Mouse (Mus musculus): ENCODE data around the gene Cfap36. TPM values are rescaled to one million over a fixed set of nuclear protein-coding genes. Genes with fewer than 3 reads are reported as not detected.

The Cfap36 gene
- total and polyA plus RNA-seq, 2 experiments: 2.7 to 18.4 TPM

- no peak overlapping the region for H3K9ac ChIP-seq (ENCODE audit: low read depth, low read length)
- no peaks in the 10 kb centered on the region for H3K79me2 ChIP-seq (ENCODE audit: control insufficient read depth, insufficient read depth, low read length)
- TF ChIP-seq POLR2A (IDR thresholded peaks at IDR 0.05; ENCODE audit: extremely low read depth, insufficient read depth, low read length) (no peak), CTCF (IDR thresholded peaks at IDR 0.05; ENCODE audit: low read depth, low read length) (no peak)
- H3K4me1 ChIP-seq (ENCODE audit: control insufficient read depth, insufficient read depth, low read length): no peaks in the 10 kb centered on the region
- peaks cover 67% of the 10 kb centered on the region for H3K36me3 ChIP-seq (ENCODE audit: control insufficient read depth, insufficient read depth, low read length)
- H3K27ac ChIP-seq (replicated peaks; ENCODE audit: insufficient read depth, low read depth, low read length): no peak overlapping the region
- DNase-seq (ENCODE audit: extremely low read depth, low read depth, low spot score): no peak
- no peak overlapping the region for H3K4me3 ChIP-seq (ENCODE audit: insufficient read depth, low read depth, low read length)
- no peaks in the 10 kb centered on the region for H3K27me3 ChIP-seq (ENCODE audit: control insufficient read depth, insufficient read depth, low read length)
Observed at GRCm38 (mm10) chr11:29219055-29219454, 28.2 kb downstream of the Cfap36 start.

GRCm38 (mm10) chr11:29216196-29216595, 31.0 kb downstream of the Cfap36 start:
- WGBS: 90% methylated on average over 2 of the region's 2 CpGs
- no peaks in the 10 kb centered on the region for H3K79me2 ChIP-seq (ENCODE audit: control insufficient read depth, insufficient read depth, low read length)
- H3K36me3 ChIP-seq (ENCODE audit: control insufficient read depth, insufficient read depth, low read length): peaks cover 59% of the 10 kb centered on the region

GRCm38 (mm10) chr11:29209774-29210173, 37.4 kb downstream of the Cfap36 start:
- Histone ChIP-seq H3K9ac (ENCODE audit: low read depth, low read length) (no peak overlapping the region), H3K27ac (replicated peaks; ENCODE audit: insufficient read depth, low read depth, low read length) (no peak overlapping the region), H3K4me3 (ENCODE audit: insufficient read depth, low read depth, low read length) (no peak overlapping the region), H3K79me2 (ENCODE audit: control insufficient read depth, insufficient read depth, low read length) (no peaks in the 10 kb centered on the region), H3K36me3 (ENCODE audit: control insufficient read depth, insufficient read depth, low read length) (peaks cover 40% of the 10 kb centered on the region), H3K4me1 (ENCODE audit: control insufficient read depth, insufficient read depth, low read length) (no peaks in the 10 kb centered on the region), H3K27me3 (ENCODE audit: control insufficient read depth, insufficient read depth, low read length) (no peaks in the 10 kb centered on the region)
- no peak for DNase-seq (ENCODE audit: extremely low read depth, low read depth, low spot score)
- WGBS: 89% methylated on average over 2 of the region's 2 CpGs
- TF ChIP-seq POLR2A (IDR thresholded peaks at IDR 0.05; ENCODE audit: extremely low read depth, insufficient read depth, low read length) (no peak), CTCF (IDR thresholded peaks at IDR 0.05; ENCODE audit: low read depth, low read length) (no peak)

More at GRCm38 (mm10) chr11:29216196-29216595, 31.0 kb downstream of the Cfap36 start:
- no peak overlapping the region for H3K9ac ChIP-seq (ENCODE audit: low read depth, low read length)
- H3K27me3 ChIP-seq (ENCODE audit: control insufficient read depth, insufficient read depth, low read length): no peaks in the 10 kb centered on the region
- H3K4me3 ChIP-seq (ENCODE audit: insufficient read depth, low read depth, low read length): no peak overlapping the region
- no peak for DNase-seq (ENCODE audit: extremely low read depth, low read depth, low spot score)
- H3K4me1 ChIP-seq (ENCODE audit: control insufficient read depth, insufficient read depth, low read length): no peaks in the 10 kb centered on the region
- H3K27ac ChIP-seq (replicated peaks; ENCODE audit: insufficient read depth, low read depth, low read length): no peak overlapping the region
- no peak for TF ChIP-seq CTCF (IDR thresholded peaks at IDR 0.05; ENCODE audit: low read depth, low read length)
- no peak for TF ChIP-seq POLR2A (IDR thresholded peaks at IDR 0.05; ENCODE audit: extremely low read depth, insufficient read depth, low read length)

- H3K36me3 ChIP-seq (ENCODE audit: control insufficient read depth, insufficient read depth, low read length): peaks cover 38% of the 10 kb centered on the region
- no peaks in the 10 kb centered on the region for H3K4me1 ChIP-seq (ENCODE audit: control insufficient read depth, insufficient read depth, low read length)
- H3K4me3 ChIP-seq (ENCODE audit: insufficient read depth, low read depth, low read length): no peak overlapping the region
- no peaks in the 10 kb centered on the region for H3K27me3 ChIP-seq (ENCODE audit: control insufficient read depth, insufficient read depth, low read length)
- WGBS: 83% methylated on average over 5 of the region's 5 CpGs
- DNase-seq (ENCODE audit: extremely low read depth, low read depth, low spot score): no peak
- H3K27ac ChIP-seq (replicated peaks; ENCODE audit: insufficient read depth, low read depth, low read length): no peak overlapping the region
- H3K79me2 ChIP-seq (ENCODE audit: control insufficient read depth, insufficient read depth, low read length): no peaks in the 10 kb centered on the region
- TF ChIP-seq POLR2A (IDR thresholded peaks at IDR 0.05; ENCODE audit: extremely low read depth, insufficient read depth, low read length) (no peak), CTCF (IDR thresholded peaks at IDR 0.05; ENCODE audit: low read depth, low read length) (no peak)
- no peak overlapping the region for H3K9ac ChIP-seq (ENCODE audit: low read depth, low read length)
Observed at GRCm38 (mm10) chr11:29203653-29204052, 43.6 kb downstream of the Cfap36 start.

- Histone ChIP-seq H3K27ac (replicated peaks; ENCODE audit: insufficient read depth, low read depth, low read length) (no peak overlapping the region), H3K9ac (ENCODE audit: low read depth, low read length) (no peak overlapping the region), H3K27me3 (ENCODE audit: control insufficient read depth, insufficient read depth, low read length) (no peaks in the 10 kb centered on the region), H3K4me3 (ENCODE audit: insufficient read depth, low read depth, low read length) (no peak overlapping the region), H3K79me2 (ENCODE audit: control insufficient read depth, insufficient read depth, low read length) (no peaks in the 10 kb centered on the region; the same call in 1 of the 2 replicates), H3K36me3 (ENCODE audit: control insufficient read depth, insufficient read depth, low read length) (peaks cover 45% of the 10 kb centered on the region), H3K4me1 (ENCODE audit: control insufficient read depth, insufficient read depth, low read length) (peaks cover 4% of the 10 kb centered on the region; the same call in 1 of the 2 replicates)
- 81% methylated on average over 2 of the region's 2 CpGs for WGBS
- TF ChIP-seq CTCF (IDR thresholded peaks at IDR 0.05; ENCODE audit: low read depth, low read length): no peak
- no peak for DNase-seq (ENCODE audit: extremely low read depth, low read depth, low spot score)
Observed at GRCm38 (mm10) chr11:29188981-29189380, 58.2 kb downstream of the Cfap36 start.

GRCm38 (mm10) chr11:29181751-29182150, 65.5 kb downstream of the Cfap36 start:
- Histone ChIP-seq H3K9ac (ENCODE audit: low read depth, low read length) (no peak overlapping the region), H3K4me1 (ENCODE audit: control insufficient read depth, insufficient read depth, low read length) (peaks cover 1% of the 10 kb centered on the region; the same call in 1 of the 2 replicates), H3K4me3 (ENCODE audit: insufficient read depth, low read depth, low read length) (no peak overlapping the region), H3K79me2 (ENCODE audit: control insufficient read depth, insufficient read depth, low read length) (no peaks in the 10 kb centered on the region; the same call in 1 of the 2 replicates), H3K36me3 (ENCODE audit: control insufficient read depth, insufficient read depth, low read length) (peaks cover 44% of the 10 kb centered on the region), H3K27me3 (ENCODE audit: control insufficient read depth, insufficient read depth, low read length) (no peaks in the 10 kb centered on the region), H3K27ac (replicated peaks; ENCODE audit: insufficient read depth, low read depth, low read length) (no peak overlapping the region)
- TF ChIP-seq POLR2A (IDR thresholded peaks at IDR 0.05; ENCODE audit: extremely low read depth, insufficient read depth, low read length): no peak
- WGBS: 95% methylated on average over 5 of the region's 5 CpGs
- no peak for DNase-seq (ENCODE audit: extremely low read depth, low read depth, low spot score)

All from liver, adult 2 months (tissue).